Mouse (Mus musculus): ENCODE measurements around the gene Enpep. TPM values are rescaled to one million over a fixed set of nuclear protein-coding genes. Genes with fewer than 3 reads are reported as not detected.

The Enpep gene
- total and polyA plus RNA-seq, 3 experiments: 0.10 TPM; not detected in 2

GRCm38 (mm10) chr3:129220086-129220670 lies 112.3 kb downstream of the Enpep start:
- no peak for DNase-seq (ENCODE audit: extremely low read depth)
- H3K27ac ChIP-seq (ENCODE audit: insufficient read depth, low read depth): no peak overlapping the region

More at GRCm38 (mm10) chr3:129220086-129220670, 112.3 kb downstream of the Enpep start:
- Histone ChIP-seq H3K9me3 (replicated peaks; ENCODE audit: low read length) (peaks cover 62% of the 10 kb centered on the region), H3K4me2 (ENCODE audit: insufficient read depth, low read depth, poor library complexity, severe bottlenecking) (no peak overlapping the region), H3K79me2 (replicated peaks; ENCODE audit: control insufficient read depth, extremely low read depth, insufficient read depth, poor library complexity, severe bottlenecking) (no peaks in the 10 kb centered on the region), H3K36me3 (replicated peaks in 1 of 2; ENCODE audit: control insufficient read depth in 1 of 2, insufficient read depth in 1 of 2, low read length in 1 of 2) (no peaks in the 10 kb centered on the region), H3K4me3 (replicated peaks in 1 of 3; ENCODE audit: low read depth in 2 of 3, low read length in 2 of 3, poor library complexity in 1 of 3) (no peak overlapping the region), H3K27me3 (replicated peaks) (no peaks in the 10 kb centered on the region), H3K9ac (ENCODE audit: insufficient read depth, low read depth) (no peak overlapping the region), H3K4me1 (ENCODE audit: control insufficient read depth in 1 of 2, insufficient read depth in 2 of 2) (no peaks in the 10 kb centered on the region)
- TF ChIP-seq RAD21 (IDR thresholded peaks at IDR 0.05; ENCODE audit: low read depth, low read length) (no peak), MXI1 (IDR thresholded peaks at IDR 0.05; ENCODE audit: low read depth, low read length) (no peak), IRF4 (IDR thresholded peaks at IDR 0.05; ENCODE audit: low read depth, low read length) (no peak), SIN3A (IDR thresholded peaks at IDR 0.05; ENCODE audit: low read length) (no peak), JUND (conservative IDR thresholded peaks at IDR 0.05; ENCODE audit: low read depth, low read length) (no peak), ZMIZ1 (IDR thresholded peaks at IDR 0.05; ENCODE audit: low read depth, low read length) (no peak), POLR2A (IDR thresholded peaks at IDR 0.05; ENCODE audit: low read depth, low read length) (no peak), KAT2A (IDR thresholded peaks at IDR 0.05; ENCODE audit: insufficient replicate concordance, low read length) (no peak), E2F4 (IDR thresholded peaks at IDR 0.05; ENCODE audit: insufficient replicate concordance, low read depth, low read length) (no peak), TBP (conservative IDR thresholded peaks at IDR 0.05; ENCODE audit: low read depth, low read length) (no peak), POLR2AphosphoS2 (IDR thresholded peaks at IDR 0.05; ENCODE audit: low read depth, low read length) (no peak), UBTF (IDR thresholded peaks at IDR 0.05; ENCODE audit: low read depth, low read length) (no peak), MAFK (IDR thresholded peaks at IDR 0.05; ENCODE audit: insufficient replicate concordance, low read length) (no peak), CHD1 (IDR thresholded peaks at IDR 0.05; ENCODE audit: low read depth, low read length) (no peak), NELFE (IDR thresholded peaks at IDR 0.05; ENCODE audit: low read depth, low read length) (no peak), CTCF (conservative IDR thresholded peaks at IDR 0.05 in 1 of 2, IDR thresholded peaks at IDR 0.05 in 1 of 2; ENCODE audit: low read depth in 2 of 2, low read length in 2 of 2) (no peak), MYC (IDR thresholded peaks at IDR 0.05; ENCODE audit: low read depth, low read length) (no peak), GABPA (IDR thresholded peaks at IDR 0.05; ENCODE audit: insufficient replicate concordance, low read depth, low read length) (no peak), BHLHE40 (IDR thresholded peaks at IDR 0.05; ENCODE audit: low read depth, low read length) (no peak), RCOR1 (conservative IDR thresholded peaks at IDR 0.05; ENCODE audit: low read depth, low read length) (no peak)
- dilution Hi-C loops (cut with MboI; ENCODE audit: extremely low pct_ligation_motif_present, extremely low pct_unique_long_range_greater_than_20kb, low sequenced_read_pairs) (no loop called here), in situ Hi-C loops (cut with MboI; ENCODE audit: low pct_ligation_motif_present, low pct_unique_long_range_greater_than_20kb, low sequenced_read_pairs) (no loop called here)

Other genes starting within 250 kb of the Enpep start
- gene Pitx2, start 132.8 kb downstream of the Enpep start, total RNA-seq (2012; rRNA removed): not detected in 2 replicates
- gene Pitx2, start 132.8 kb downstream of the Enpep start, total RNA-seq (2014; rRNA removed): not detected in 2 replicates
- not detected in 2 replicates for gene Pitx2, start 132.8 kb downstream of the Enpep start, polyA plus RNA-seq (2012; ENCODE audit: insufficient read length, low read depth)
- gene Elovl6, start 199.6 kb upstream of the Enpep start, total RNA-seq (2012; rRNA removed): 1.7 and 2.1 TPM in 2 replicates
- 6.1 and 6.8 TPM in 2 replicates for gene Elovl6, start 199.6 kb upstream of the Enpep start, total RNA-seq (2014; rRNA removed)
- 4.7 and 6.0 TPM in 2 replicates for gene Elovl6, start 199.6 kb upstream of the Enpep start, polyA plus RNA-seq (2012; ENCODE audit: insufficient read length, low read depth)